Mouse (Mus musculus): ENCODE results near the gene Trpv2.

Gene Trpv2

GRCm38 (mm10) chr11:62604886-62605618 lies 30.8 kb downstream of the Trpv2 start:
- 40% methylated on average over 3 of the region's 3 CpGs for WGBS

DNA sequence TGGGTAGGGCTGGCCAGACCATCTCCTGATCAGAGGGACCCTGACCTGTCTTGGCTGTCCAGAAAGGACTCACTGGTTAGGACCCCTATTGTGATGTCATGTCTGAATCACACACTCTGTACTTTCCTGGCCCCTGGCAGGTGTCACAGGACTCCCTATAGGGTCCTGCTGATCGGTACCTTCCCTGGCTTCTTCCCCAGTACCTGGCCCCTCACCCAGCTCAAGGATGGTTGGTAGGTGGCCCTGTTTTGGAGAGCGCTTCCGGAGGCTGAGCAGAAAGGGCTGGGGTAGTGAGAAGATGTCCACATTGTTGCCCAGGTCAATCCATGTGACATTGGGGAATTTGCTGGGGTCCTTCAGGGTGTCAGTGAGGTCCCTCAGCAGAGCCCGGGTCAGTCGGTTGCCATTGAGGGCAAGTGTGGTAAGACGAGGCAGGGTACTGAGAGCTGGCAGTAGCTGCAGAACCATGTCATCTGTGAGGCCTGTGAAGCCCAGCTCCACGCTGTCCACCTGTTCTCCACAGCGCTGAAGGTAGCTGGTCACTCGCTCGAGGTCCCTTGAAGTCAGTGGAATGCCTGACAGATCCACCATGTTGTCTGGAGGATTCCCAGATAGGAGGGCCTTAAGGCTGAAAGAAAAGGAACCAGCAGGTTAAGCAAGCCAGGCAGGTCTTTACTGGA lies 31.5 kb downstream of the Trpv2 start:
- WGBS = 47% methylated on average over 10 of the region's 10 CpGs

DNA sequence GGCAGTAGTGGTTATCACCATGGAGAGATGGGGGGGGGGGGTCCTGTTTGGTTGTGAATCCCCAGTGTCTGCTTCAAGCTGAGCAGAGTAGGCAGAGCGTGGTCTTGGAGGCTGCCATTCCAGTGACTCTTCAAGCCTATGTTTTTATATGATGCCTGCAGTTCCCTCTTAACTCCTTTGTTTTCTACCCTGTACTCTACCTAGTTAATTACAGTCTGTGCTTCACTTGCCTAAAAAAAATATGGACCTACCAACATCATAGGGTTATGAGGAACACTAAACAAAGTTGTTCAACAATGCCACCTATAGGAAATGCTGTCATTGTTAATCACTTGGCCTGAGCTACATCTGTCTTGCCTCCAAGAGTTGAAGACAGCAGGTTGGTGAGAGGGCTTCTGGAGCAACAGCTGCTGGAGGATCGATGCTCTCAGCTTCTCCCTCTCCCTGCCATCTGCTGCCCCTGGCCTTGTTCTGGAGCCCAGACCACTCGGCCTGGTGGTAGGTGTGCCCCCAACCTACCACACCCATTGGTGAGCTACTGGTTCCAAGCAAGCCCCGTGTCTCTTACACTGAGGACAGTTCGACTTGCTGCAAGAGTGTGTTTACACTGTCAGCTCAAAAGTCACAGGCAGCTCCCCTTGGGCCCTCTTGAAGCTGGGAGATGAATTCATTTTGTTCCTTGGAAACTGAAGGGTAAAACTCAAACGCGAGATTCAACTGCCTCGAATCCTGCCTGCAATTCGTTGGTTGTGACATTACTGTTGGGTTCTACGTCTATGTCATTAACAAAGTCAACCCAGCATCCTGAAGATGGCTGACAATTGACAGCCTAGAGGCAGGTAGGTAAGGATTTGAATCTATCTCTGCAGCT lies 32.2 kb downstream of the Trpv2 start:
- 43% methylated on average over 10 of the region's 10 CpGs for WGBS

DNA sequence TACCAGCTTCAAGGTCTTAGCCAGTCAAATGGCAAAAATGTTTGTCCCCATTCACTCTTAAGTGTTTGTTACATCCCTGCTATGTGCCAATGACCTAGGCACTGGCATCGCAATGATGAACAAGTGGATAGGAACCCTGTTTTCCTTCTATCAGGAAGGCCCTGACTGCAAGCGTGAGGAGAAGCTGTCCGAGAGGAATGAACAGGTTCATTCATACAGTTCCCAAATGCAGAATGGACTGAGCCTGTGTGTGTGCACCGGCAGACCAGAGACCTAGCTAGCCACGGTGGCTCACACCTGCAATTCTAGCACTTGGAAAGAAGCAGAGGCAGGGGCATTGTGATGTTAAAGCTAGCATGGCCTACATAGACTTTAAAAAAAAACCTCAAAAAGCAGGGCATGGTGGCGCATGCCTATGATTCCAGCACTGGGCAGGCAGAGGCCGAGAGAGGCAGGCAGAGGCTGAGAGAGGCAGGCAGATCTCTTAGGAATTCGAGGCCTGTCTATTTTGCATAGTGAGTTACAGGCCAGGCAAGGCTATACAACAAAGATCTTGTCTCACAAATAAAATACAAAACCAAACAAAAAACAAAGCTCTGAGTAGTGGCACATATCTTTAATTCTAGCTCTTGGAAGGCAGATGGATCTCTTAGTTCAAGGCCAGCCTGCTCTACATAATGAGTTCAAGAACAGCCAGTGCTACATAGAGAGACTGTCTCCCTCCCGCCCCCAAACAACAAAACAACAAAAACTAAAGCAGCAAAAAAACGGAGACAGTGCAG lies 33.1 kb downstream of the Trpv2 start:
- WGBS = 46% methylated on average over 10 of the region's 10 CpGs

- WGBS = 98% methylated on average over 1 of the region's 1 CpGs
These were observed 33.6 kb downstream of the Trpv2 start for GRCm38 (mm10) chr11:62607952-62608201.

GRCm38 (mm10) chr11:62608826-62609675 lies 34.8 kb downstream of the Trpv2 start:
- WGBS = 83% methylated on average over 10 of the region's 10 CpGs

DNA sequence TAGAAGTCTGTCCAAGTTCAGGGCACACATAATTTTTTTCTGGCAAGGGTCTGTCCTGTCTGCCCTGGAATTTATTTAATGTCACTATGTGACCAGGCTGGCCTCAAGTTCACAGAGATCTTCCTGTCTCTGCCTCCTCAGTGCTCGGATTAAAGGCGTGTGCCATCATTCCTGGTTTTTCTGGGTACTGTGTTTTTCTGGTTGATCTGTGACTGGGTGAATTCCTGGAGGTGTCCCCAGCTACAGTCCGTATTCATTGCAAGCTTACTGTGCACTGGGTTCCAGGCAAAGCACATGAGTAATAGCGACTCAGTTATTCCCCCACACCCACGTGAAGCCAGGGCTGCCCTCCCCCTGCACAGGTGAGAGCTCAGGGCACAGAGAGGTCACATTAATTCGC lies 36.0 kb downstream of the Trpv2 start:
- WGBS = 86% methylated on average over 6 of the region's 6 CpGs

DNA sequence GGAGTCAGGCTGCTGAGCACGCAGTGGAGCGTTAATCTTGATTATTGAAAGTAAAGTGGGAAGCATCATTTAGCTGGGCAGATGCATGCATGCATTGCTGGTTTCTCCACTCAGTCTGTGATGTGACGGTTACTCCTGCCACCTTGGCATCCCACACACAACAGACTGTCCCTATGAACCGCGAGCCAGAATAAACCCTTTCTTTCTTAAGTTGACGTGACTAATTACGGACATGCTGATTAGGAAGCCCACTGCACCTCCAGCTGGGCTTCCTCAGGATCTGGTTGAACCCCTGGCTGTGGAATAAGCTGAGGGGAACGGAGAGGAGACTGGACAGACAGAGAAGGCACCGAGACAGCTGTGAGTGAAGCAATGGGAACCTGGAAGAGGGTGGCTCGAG lies 38.3 kb downstream of the Trpv2 start:
- 56% methylated on average over 10 of the region's 10 CpGs for WGBS

GRCm38 (mm10) chr11:62613657-62614365 lies 39.5 kb downstream of the Trpv2 start:
- 11% methylated on average over 19 of the region's 19 CpGs for WGBS

GRCm38 (mm10) chr11:62614876-62615410 lies 40.7 kb downstream of the Trpv2 start:
- 51% methylated on average over 8 of the region's 8 CpGs for WGBS

DNA sequence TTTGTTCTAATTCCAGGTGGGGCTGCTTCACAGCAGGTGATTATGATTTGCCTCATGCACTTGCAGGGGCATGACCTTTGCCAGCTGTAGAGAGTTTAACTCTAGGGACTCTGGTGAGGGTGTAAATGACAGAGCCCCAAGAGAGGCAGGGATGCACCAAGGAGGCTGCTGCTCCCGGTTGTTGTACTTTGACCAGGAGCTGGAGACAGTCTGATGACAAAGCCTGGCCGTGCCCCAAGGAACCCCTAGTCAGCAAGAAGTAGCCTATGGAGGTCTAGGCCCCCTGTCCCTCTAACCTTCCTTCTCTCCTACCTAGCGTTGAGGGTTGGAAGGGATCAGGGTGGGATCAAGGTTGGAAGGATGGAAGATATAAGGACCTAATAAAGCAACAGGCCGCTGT lies 41.2 kb downstream of the Trpv2 start:
- WGBS = 90% methylated on average over 4 of the region's 4 CpGs

- 97% methylated on average over 8 of the region's 8 CpGs for WGBS
These were observed 46.8 kb downstream of the Trpv2 start for GRCm38 (mm10) chr11:62621079-62621478.

DNA sequence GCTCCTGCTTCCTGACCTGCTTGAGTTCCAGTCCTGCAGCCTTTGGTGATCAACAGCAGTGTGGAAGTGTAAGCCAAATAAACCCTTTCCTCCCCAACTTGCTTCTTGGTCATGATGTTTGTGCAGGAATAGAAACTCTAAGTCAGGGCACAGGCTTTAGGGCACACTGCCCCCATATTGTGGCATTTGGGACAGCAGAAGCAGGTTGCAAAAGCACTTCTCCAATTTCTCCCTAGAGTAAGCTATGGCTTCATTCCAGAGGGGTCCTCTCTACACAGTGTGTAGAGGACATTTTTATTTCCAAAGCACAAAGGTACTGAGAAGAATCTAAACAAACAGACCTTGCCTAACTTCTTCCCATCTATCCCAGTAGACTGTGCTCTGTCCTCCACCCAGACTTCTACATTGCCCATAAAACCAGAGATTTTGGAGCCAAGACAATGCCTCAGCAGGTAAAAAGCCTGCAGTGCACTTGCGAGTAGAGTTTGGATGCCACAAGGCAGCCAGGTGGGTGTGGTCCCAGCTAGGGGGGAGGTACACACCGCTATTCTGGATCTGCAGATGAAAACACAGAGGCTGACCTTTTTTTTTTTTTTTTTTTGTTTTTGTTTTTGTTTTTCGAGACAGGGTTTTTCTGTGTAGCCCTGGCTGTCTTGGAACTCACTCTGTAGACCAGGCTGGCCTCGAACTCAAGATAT lies 47.4 kb downstream of the Trpv2 start:
- WGBS = 74% methylated on average over 4 of the region's 4 CpGs

DNA sequence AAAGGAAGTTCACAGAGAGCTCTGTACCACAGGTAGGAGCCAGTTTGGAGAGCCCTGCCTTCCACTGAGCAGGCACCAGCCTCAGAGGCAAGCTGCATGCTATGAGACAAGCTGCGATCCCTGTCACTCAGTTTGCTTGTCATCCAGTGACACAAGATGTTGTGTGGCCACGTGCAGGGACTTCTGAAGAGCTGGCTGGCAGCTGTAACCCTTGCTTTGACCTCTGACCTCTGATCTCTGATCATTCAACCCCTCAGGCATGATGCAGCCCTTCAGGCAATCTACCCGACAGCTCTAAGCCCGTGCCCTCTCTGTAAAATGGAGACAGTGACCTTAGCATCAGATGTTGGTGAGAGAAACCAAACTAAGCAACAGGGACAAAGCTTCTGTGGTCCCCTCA lies 48.6 kb downstream of the Trpv2 start:
- 86% methylated on average over 4 of the region's 4 CpGs for WGBS

DNA sequence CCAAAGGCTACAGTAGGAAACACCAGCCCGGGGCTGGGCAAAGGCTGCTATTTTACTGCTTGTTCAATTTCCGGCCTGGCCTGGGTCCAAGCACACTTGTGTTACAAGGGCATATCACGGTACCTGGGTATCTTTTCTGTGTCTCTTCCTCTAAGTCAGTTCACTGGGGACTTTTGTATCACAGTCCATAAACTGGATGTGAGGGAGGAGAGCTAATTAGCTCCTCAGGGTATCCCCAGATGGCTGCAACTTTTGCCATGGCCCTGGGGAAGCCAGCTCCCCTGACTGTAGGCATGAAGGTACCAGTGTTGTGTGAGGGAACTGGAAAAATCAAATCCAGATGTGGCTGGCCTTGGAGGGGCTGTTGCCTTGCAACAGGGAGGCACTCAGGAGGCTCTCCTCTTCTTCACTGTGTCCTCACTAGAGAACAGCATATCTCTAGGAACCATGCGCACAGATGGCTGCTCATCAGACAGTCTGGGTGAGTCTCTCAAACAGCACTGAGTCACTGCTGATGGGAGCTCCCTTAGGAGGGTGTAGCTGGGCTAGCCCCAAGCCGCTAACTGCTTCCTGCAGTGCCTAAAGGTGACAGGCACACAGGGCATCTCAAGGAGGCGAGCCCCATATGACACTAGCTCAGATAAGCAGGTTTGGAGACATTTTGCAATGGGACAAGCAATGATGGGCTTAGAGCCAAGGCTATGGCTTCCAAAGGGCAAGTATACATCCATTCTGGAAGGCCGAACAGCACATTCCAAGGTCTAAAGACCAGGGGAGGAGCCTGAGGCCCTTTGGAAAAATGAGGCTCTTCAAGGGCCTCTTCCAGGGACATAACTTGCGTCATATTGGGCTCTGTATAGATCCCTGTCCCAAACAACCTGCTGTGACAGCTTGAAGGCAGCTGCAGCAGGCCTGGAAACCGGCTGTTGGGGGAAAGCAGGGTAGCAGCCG lies 50.3 kb downstream of the Trpv2 start:
- WGBS = 51% methylated on average over 10 of the region's 10 CpGs

DNA sequence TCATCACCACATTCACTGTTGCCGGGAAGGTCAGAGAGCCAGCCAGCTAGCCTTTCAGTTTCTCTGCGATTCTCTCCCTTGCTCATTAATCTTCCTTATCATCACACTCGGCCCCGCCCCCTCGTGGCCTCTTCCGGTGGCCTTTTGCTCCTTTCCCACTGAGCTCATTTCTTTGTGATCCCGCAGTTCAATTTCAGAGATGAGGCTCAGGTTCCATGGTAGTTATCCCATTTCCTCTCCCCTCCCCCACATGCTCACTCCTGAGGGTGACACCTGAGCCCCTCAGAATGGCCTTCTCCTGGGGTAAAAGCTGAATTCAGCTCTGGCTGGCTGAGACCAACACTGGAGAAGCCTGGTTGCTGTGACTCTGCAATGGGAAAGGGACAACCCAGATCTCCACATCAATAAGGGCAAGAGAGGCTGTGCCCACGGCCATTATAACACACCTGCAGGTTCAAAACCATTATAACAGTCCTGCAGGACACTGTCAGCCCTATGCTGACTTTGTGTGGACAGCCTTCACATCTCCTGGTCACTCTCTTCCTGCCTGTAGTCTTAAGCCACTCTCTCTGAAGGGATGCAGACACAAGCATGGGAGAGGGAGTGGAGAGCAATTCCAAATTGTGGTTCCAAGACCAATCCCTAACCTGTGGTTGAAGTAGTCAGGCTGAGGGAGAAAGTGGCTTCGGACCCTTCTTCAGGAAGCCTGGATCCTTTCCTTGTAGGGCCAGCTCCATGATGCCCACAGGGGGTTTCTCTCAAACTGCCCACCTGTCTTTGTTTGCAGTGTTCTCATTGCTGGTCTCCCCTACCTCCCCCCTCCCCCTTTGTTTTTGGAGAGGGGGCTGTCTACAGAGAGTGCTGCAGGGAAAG lies 55.3 kb downstream of the Trpv2 start:
- WGBS = 31% methylated on average over 9 of the region's 9 CpGs

- whole genome bisulfite sequencing = 7% methylated on average over 11 of the region's 11 CpGs
These were observed 56.0 kb downstream of the Trpv2 start for GRCm38 (mm10) chr11:62630225-62630821.

Data from cerebral cortex, adult 2 months (tissue).